Mouse (Mus musculus) lung, adult 2 months (tissue): ENCODE measurements around the gene Asprv1.

Experiments used
- CTCF ChIP-seq: fragments of 200-500 bp; IDR thresholded peaks from 2 replicates; pipeline ENCODE4 v1.5.1; 2011; ENCODE audit warnings: mild to moderate bottlenecking, low read length, control low read depth; ENCODE audit not compliant: insufficient read depth
- POLR2A ChIP-seq: fragments of 200-500 bp; IDR thresholded peaks from 2 replicates; pipeline ENCODE4 v1.6.1; 2011; ENCODE audit warnings: low read depth, mild to moderate bottlenecking, control low read depth, low read length, borderline replicate concordance; ENCODE audit errors: extremely low read depth

DNA sequence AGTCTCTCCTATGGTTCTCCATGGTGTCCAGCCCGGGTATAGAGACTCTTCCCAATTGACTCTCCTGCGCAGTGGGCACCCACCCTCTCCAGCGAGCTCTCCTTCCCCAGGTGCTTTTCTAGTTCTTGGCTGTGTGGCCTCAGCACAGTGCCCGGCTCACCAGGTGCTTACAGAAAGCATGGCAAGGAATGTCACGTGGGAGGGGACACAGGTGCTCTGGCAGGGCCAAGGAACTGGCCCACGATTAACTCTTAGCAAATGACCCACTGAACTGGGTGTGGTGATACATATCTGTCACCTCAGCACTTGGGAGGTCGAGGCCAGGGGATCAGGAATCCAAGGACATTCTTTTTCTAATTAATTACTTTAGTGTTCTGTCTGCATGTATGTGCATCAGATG, 18.2 kb downstream of the Asprv1 start:
- TF ChIP-seq CTCF (no peak), POLR2A (no peak)
